Mouse (Mus musculus) heart, postnatal 0 days (tissue): ENCODE data around the gene Plxdc1. TPM values are rescaled to one million over a fixed set of nuclear protein-coding genes. Genes with fewer than 3 reads are reported as not detected.

ENCODE experiments used
- ATAC-seq: fragments of 200-750 bp; cut with Nextera tagmentation; 2 replicates; pipeline ENCODE4 v1.8.0; 2017; ENCODE audit warnings: low read depth, moderate number of reproducible peaks, moderate library complexity; ENCODE audit not compliant: insufficient read depth
- DNase-seq: peaks from one replicate; pipeline ENCODE4 v3.0.0-alpha.2; 2016; ENCODE audit warnings: low spot score
- H3K27ac ChIP-seq: fragments of 300-500 bp; sonication (generic); 2 replicates; pipeline ENCODE4 v1.5.1; 2014; ENCODE audit warnings: low read depth, mild to moderate bottlenecking
- H3K27me3 ChIP-seq: fragments of 300-500 bp; sonication (generic); 2 replicates; pipeline ENCODE4 v1.6.1; 2014; ENCODE audit warnings: low read length, mixed read lengths; ENCODE audit not compliant: control insufficient read depth, insufficient read depth
- H3K36me3 ChIP-seq: fragments of 300-500 bp; sonication (generic); replicated peaks from 2 replicates; pipeline ENCODE4 v1.6.1; 2014; ENCODE audit warnings: low read length, mixed read lengths; ENCODE audit not compliant: control insufficient read depth, insufficient read depth
- H3K4me1 ChIP-seq: fragments of 300-500 bp; sonication (generic); 2 replicates; pipeline ENCODE4 v1.6.1; 2014; ENCODE audit warnings: antibody characterized with exemption; ENCODE audit not compliant: control insufficient read depth, insufficient read depth
- H3K4me2 ChIP-seq: fragments of 300-500 bp; sonication (generic); 2 replicates; pipeline ENCODE4 v1.6.1; 2014; ENCODE audit warnings: low read depth, mild to moderate bottlenecking, low read length, moderate library complexity
- H3K4me3 ChIP-seq: fragments of 300-500 bp; sonication (generic); 2 replicates; pipeline ENCODE4 v1.5.1; 2014; ENCODE audit warnings: low read depth, low read length
- H3K9ac ChIP-seq: fragments of 300-500 bp; sonication (generic); replicated peaks from 2 replicates; pipeline ENCODE4 v1.6.1; 2014; ENCODE audit warnings: low read depth, low read length, mixed read lengths
- H3K9me3 ChIP-seq: fragments of 300-500 bp; sonication (generic); replicated peaks from 2 replicates; pipeline ENCODE4 v1.6.1; 2016; ENCODE audit warnings: low read length; ENCODE audit not compliant: control insufficient read depth
- CTCF ChIP-seq: IDR thresholded peaks from 2 replicates; pipeline ENCODE4 v1.5.1; 2016; ENCODE audit warnings: antibody characterized with exemption, control low read depth, low read depth
- EP300 ChIP-seq: IDR thresholded peaks from 2 replicates; pipeline ENCODE4 v1.6.1; 2016; ENCODE audit warnings: antibody characterized with exemption, low read depth
- WGBS: fragments of 180-500 bp; shearing (Covaris S2); extraction: QIAGEN DNeasy Blood & Tissue Kit; methylation state at CpG from one replicate; pipeline ENCODE4 v1.1.7; 2014; 5-methylcytosine and 5-hydroxymethylcytosine counted together
- polyA plus RNA-seq: library from polyadenylated mRNA; unstranded; fragments of >200 nt; fragmentation: Nextera tagmentation; extraction: Ambion mirVana; gene quantifications from 2 replicates; pipeline ENCODE4 v1.2.1, GENCODE M21; 2015
- total RNA-seq: library from RNA; depleted of rRNA; stranded (reverse); fragments of >200 nt; gene quantifications from 2 replicates; pipeline ENCODE4 v1.2.3, GENCODE M21; 2014; ENCODE audit warnings: low replicate concordance

Gene Plxdc1
- total and polyA plus RNA-seq, 2 experiments from 2014 or later = 2.1 to 2.6 TPM

GRCm38 (mm10) chr11:97935913-97936575 lies 50.2 kb downstream of the Plxdc1 start:
- DNase-seq = no peak
- TF ChIP-seq CTCF (no peak), EP300 (no peak)
- 39% methylated on average over 4 of the region's 4 CpGs for WGBS
- no peaks in the 10 kb centered on the region for H3K36me3 ChIP-seq
- H3K27ac ChIP-seq = no peak overlapping the region
- H3K4me2 ChIP-seq = no peak overlapping the region
- no peak for ATAC-seq
- no peaks in the 10 kb centered on the region for H3K4me1 ChIP-seq
- H3K4me3 ChIP-seq = no peak overlapping the region
- no peak overlapping the region for H3K9ac ChIP-seq
- no peaks in the 10 kb centered on the region for H3K9me3 ChIP-seq
- H3K27me3 ChIP-seq = no peaks in the 10 kb centered on the region

GRCm38 (mm10) chr11:97933553-97933952 lies 52.7 kb downstream of the Plxdc1 start:
- Histone ChIP-seq H3K9me3 (no peaks in the 10 kb centered on the region), H3K4me2 (no peak overlapping the region), H3K9ac (no peak overlapping the region), H3K4me3 (no peak overlapping the region), H3K27ac (no peak overlapping the region), H3K4me1 (no peaks in the 10 kb centered on the region), H3K27me3 (no peaks in the 10 kb centered on the region), H3K36me3 (no peaks in the 10 kb centered on the region)
- TF ChIP-seq EP300 = no peak
- no peak for TF ChIP-seq CTCF
- DNase-seq = no peak
- ATAC-seq = no peak
- 69% methylated on average over 1 of the region's 1 CpGs for WGBS

GRCm38 (mm10) chr11:97928905-97929304 lies 57.3 kb downstream of the Plxdc1 start:
- H3K4me1 ChIP-seq = no peaks in the 10 kb centered on the region
- no peak overlapping the region for H3K9ac ChIP-seq
- H3K4me2 ChIP-seq = no peak overlapping the region
- 57% methylated on average over 4 of the region's 4 CpGs for WGBS
- H3K27ac ChIP-seq = no peak overlapping the region
- DNase-seq = no peak
- no peak for TF ChIP-seq EP300
- ATAC-seq = no peak
- H3K4me3 ChIP-seq = no peak overlapping the region
- no peaks in the 10 kb centered on the region for H3K9me3 ChIP-seq
- no peaks in the 10 kb centered on the region for H3K36me3 ChIP-seq
- no peaks in the 10 kb centered on the region for H3K27me3 ChIP-seq

- no peak for TF ChIP-seq CTCF
- H3K9me3 ChIP-seq = no peaks in the 10 kb centered on the region
- H3K27me3 ChIP-seq = no peaks in the 10 kb centered on the region
- H3K4me3 ChIP-seq = no peak overlapping the region
- no peak overlapping the region for H3K4me2 ChIP-seq
- H3K9ac ChIP-seq = no peak overlapping the region
- no peaks in the 10 kb centered on the region for H3K4me1 ChIP-seq
- WGBS = 85% methylated on average over 10 of the region's 10 CpGs
- no peaks in the 10 kb centered on the region for H3K36me3 ChIP-seq
- no peak for ATAC-seq
- DNase-seq = no peak
- H3K27ac ChIP-seq = no peak overlapping the region
Measured at GRCm38 (mm10) chr11:97924217-97924616, 62.0 kb downstream of the Plxdc1 start.

GRCm38 (mm10) chr11:97923639-97924038 lies 62.6 kb downstream of the Plxdc1 start:
- H3K4me2 ChIP-seq = no peak overlapping the region
- H3K27me3 ChIP-seq = no peaks in the 10 kb centered on the region
- H3K27ac ChIP-seq = no peak overlapping the region
- H3K9ac ChIP-seq = no peak overlapping the region
- H3K9me3 ChIP-seq = no peaks in the 10 kb centered on the region
- H3K4me3 ChIP-seq = no peak overlapping the region
- WGBS = 74% methylated on average over 9 of the region's 9 CpGs
- no peak for TF ChIP-seq EP300
- TF ChIP-seq CTCF = no peak
- no peaks in the 10 kb centered on the region for H3K4me1 ChIP-seq
- H3K36me3 ChIP-seq = no peaks in the 10 kb centered on the region
- no peak for ATAC-seq
- DNase-seq = no peak

GRCm38 (mm10) chr11:97915974-97916503 lies 70.2 kb downstream of the Plxdc1 start:
- no peak for ATAC-seq
- H3K27ac ChIP-seq = no peak overlapping the region
- H3K9ac ChIP-seq = no peak overlapping the region
- no peaks in the 10 kb centered on the region for H3K4me1 ChIP-seq
- H3K4me3 ChIP-seq = no peak overlapping the region
- DNase-seq = no peak
- TF ChIP-seq EP300 (no peak), CTCF (no peak)
- no peaks in the 10 kb centered on the region for H3K27me3 ChIP-seq
- no peak overlapping the region for H3K4me2 ChIP-seq
- 88% methylated on average over 6 of the region's 6 CpGs for WGBS
- H3K9me3 ChIP-seq = no peaks in the 10 kb centered on the region
- H3K36me3 ChIP-seq = no peaks in the 10 kb centered on the region
